Mouse (Mus musculus): ENCODE results near the gene Olfr316. TPM values are rescaled to one million over a fixed set of nuclear protein-coding genes. Genes with fewer than 3 reads are reported as not detected.
"Not testable (repeated sequence)": the region's sequence is repeated elsewhere in the genome, so short reads cannot be mapped to it uniquely, and the experiment has no call there.

Olfr316 gene
- polyA plus RNA-seq (2012; rRNA removed): not detected in 2 replicates

DNA sequence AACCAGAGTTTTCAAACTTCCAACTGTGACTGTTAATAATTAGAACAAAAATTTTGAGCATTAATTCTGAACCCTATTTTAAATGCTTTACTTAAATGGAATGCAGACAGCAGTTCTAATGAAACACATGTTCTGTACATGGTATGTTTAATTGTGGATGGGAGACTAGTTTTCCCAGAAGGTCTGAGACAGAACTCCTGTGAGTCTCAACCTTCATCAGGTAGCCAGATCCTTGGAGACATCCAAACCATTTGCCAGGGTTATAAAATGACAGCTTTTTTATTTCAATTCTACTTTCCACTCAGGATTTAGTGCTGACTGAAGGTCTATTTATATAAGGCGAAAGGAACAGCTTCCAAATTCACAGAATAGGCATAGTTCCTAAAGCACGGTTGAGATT, at the start of gene Olfr316:
Gene Olfr316 (plus strand): TSS at position 301 of the 400 bp plus-strand sequence.
- no peak for DNase-seq (ENCODE audit: low read depth)

DNA sequence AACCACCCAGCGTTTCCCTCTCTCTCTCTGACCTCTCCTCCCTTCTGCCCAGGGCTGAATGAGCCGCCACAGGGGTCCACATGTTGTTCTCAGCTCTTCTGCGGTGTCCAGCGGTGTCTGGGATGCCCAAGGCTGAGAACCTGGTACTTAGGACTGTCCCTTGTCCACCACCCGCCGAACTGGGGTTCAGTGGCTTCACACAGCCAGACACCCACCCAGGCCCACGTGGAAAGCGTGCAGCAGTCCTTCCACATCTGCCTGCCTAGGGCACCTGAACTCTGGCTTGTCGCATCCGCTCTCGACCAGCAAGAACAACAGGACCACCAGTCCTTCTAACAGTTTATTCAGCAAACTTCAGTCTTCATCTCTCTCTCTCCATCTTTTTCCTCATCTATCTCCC, 43.4 kb upstream of the Olfr316 start:
- DNase-seq (ENCODE audit: low read depth): no peak

DNA sequence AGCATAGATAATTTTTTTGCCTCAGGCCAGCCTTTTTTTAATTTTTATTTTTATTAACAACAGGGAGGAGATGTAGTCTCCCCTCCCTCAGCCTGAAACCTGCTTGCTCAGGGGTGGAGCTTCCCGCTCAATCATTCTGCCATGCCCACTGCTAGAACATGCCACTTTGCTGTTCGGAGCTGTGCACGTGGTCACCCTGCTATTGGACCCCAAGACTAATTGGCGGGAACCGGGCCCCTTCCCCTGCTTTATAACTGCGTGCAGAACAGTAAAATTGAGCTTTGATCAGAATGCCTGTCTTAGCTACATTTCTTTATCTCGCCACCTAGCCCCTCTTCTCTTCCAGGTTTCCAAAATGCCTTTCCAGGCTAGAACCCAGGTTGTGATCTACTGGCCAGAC, 34.8 kb upstream of the Olfr316 start:
- not testable (repeated sequence) for DNase-seq (ENCODE audit: low read depth)

DNA sequence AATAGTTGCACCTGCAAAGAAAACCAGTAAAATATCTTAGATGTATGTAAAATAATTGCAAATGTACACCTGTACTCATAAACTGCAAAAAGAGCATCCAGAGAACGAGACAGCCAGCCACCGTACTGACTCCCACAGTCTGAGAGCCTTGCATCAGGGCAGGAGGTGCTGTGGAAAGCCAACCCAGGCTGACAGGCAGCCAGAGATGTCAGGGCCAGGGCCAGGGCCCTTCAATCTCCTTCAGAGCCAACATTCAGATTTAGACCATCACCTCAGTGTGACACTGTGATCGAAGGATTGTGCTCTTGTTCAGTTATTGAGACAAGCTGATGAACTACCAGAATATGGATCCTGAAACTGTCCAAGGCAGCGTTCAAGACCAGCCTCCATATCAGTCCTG, 32.8 kb upstream of the Olfr316 start:
- no peak for DNase-seq (ENCODE audit: low read depth)

DNA sequence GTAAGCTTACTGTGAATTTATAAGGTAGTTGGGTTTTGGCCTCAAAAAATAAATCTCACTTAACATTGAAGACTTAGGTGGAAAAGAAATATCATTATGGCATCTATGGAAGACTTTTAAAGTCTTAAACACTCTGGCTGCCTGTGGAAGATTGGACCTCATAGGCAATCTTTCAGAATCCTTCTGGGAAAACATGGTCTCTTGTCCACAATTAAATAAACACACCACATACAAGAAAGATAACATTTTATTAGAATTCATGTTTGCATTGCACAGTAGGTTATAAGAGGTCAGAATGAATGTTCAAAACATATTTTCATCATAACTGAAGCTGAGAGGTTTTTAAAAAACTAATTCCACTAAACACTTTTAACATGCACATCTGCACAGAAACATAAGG, 28.6 kb upstream of the Olfr316 start, which contains the start of gene Olfr318:
Gene Olfr318 (minus strand): TSS at position 101 of the 400 bp plus-strand sequence.
- DNase-seq (ENCODE audit: low read depth): no peak

DNA sequence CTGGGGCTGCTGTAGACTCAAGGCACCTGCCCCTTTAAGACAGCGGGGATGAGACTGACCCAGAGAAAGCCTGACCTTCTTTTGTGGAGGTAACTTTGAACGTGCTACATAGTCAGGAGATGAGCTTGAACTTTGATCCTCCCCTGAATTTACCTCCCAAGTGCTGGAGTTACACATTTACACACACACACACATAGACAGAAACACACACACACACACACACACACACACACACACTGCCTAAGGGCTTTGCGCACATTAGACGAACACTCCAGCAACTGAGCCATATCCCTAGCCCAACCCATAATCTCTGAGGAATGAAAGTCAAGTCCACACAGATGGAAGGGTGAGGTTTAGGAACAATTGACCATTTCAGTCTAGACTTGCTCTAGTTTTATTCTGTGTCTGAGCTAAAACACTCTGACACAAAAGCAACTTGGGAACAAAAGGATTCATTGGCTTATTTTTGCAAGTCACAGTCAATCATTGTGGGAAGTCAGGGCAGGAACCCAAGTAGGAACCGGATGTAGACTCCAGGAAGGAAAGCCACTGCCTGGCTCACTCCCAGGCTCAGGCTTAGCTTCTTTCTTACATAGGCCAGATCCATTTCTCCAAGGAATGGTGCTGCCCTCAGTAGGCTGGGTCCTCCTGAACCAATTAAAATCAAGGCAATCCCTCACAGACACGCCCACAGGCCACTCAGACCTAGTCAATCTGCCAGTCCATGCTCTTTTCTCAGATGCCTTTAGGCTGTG, 24.5 kb upstream of the Olfr316 start:
- DNase-seq (ENCODE audit: low read depth): not testable (repeated sequence)

DNA sequence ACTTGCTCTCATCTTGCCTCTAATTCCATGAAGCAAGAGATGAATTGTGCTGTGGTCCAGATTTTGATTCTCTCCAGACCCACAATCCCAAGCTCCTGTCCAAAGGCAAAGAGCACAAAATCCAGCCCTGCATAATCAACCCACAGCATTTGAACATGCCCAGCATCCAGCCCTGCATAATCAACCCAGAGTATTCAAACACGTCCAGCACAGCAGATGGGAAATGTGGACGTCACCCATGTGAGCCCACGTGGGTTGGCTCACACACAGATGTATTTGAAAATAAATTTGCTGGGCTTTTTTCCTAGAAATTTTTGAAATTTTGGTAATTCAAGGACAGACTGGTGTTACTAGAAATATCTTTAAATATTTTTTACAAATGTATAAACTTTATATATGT, 19.2 kb upstream of the Olfr316 start:
- no peak for DNase-seq (ENCODE audit: low read depth)

DNA sequence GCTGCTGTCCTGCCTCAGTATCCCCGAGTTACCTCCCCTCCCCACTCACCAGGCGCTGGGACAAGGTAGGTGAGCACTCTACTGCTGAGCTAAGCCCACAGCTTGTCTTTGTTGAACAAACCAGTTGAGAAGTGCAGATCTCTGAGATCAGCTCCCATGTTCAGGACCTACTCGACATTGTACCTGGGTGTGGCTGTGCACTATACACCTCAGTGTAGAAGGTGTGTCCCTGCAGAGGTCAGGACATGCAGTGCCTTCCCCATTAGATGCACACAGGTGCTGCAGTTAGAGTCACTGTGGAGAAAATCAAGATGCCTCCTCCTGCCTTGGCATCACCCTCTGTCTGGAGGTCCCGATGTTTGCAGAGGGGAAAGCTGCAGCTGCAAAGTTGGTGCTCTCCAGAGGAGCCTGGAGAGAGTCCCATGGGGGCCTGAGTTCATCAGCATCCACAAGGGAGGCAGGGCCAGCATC, 13.7 kb upstream of the Olfr316 start, which contains the start of gene Olfr317:
Gene Olfr317 (minus strand): TSS at position 421 of the 471 bp plus-strand sequence.
- DNase-seq (ENCODE audit: low read depth): no peak

DNA sequence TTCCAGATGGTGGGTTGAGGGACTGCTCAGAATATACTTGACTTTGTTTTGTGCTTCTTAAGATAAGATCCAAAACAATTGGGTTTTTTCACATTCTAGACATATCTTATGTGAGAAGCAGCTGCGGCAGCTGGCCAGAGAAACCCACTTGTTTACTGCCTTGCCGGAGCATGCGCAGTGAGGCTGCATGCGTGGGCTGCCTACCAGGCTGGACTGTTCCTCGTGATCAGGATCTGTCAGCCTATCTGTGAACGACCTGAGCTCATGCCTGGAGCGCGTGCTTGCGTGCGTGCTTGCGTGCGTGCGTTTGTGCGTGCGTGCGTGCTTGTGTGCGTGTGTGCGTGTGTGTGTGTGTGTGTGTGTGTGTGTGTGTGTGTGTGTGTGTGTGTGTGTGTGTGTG, 1.4 kb upstream of the Olfr316 start:
- DNase-seq (ENCODE audit: low read depth): not testable (repeated sequence)

DNA sequence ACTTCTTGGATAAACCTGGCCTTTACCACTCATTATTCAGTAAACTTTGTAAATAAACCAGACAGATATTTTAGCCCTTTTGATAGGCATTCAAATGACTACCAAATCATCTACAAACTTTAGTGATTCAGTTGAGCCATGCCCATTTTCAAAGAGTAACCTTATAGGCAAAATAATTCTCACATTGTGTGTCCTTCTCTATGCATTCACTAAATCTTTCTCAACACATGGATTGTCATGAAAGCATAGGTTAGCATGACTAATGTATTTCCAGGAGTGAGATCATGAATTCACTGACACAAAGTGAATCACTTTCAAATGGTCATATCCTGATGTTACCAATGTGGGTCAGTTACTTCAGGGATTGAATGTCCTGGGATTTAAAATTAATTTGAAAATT, 20.4 kb downstream of the Olfr316 start, which contains the start of gene Olfr315:
Gene Olfr315 (plus strand): TSS at position 301 of the 400 bp plus-strand sequence.
- no peak for DNase-seq (ENCODE audit: low read depth)

DNA sequence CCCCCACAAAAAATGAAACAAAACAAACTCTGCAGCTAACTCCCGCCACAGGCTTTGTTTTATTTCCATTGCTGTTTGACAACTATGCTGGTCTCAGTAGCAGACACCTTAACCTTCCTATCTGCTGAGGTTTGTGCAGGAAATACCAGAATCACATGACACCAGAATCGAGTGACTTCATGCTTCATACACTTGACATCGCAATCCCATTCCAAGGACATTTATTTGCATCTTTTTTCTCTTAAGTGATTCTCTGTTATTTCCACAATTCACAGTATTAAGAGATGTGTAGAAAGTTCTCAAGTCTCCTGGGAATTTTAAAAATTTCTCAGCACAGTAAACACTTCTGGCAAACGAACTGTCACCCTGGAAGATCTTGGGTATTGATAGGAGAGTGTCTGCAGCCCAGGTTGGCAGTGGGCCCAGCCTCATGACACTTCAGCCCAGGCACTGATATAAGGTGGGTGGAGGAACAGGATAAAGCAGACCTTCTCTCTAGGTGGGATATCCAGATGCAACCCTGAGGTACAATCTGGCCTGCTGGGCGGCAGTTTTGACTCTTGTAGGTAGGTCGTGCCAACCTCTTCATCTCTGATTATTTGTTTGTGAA, 30.1 kb downstream of the Olfr316 start, which contains the start of gene Olfr314:
Gene Olfr314 (plus strand): TSS at position 473 of the 610 bp plus-strand sequence.
- no peak for DNase-seq (ENCODE audit: low read depth)

DNA sequence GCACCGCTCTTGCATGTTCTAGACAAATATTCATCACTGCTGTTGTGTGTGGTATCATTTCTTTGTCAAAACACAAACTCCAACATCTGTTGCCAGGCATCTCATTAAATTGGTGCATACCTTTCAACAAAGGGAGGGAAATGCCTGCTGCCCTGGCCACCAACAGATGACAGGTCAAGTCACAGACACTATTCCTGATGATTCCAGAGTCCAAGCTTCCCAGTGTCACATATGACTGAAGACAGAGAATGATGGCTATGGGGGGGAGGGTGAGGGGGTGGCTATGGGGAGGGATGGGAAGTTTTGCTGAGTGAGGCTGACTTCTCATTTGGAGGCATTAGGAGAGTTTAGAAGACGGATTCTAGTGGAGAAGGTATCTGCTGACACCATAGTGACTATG, 31.6 kb downstream of the Olfr316 start:
- no peak for DNase-seq (ENCODE audit: low read depth)

DNA sequence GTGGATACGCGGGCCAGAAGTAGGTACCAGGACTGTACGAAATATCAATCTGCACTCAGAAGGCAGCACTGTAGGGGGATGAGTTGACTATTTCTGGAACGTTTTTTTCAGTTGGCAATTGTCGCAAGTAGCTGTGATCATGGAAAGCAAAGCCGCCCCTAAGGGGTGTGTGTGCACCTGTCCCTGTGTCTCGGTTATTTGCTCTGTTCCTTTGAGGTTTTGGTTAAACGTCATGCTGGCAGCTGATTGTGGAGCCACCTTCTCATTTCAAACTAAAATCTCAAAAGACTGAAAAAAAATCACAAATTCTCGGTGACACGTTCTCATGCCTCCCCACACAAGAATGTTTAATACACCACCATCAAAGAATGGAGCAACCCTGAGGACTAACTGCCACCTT, 35.1 kb downstream of the Olfr316 start:
- DNase-seq (ENCODE audit: low read depth): no peak

DNA sequence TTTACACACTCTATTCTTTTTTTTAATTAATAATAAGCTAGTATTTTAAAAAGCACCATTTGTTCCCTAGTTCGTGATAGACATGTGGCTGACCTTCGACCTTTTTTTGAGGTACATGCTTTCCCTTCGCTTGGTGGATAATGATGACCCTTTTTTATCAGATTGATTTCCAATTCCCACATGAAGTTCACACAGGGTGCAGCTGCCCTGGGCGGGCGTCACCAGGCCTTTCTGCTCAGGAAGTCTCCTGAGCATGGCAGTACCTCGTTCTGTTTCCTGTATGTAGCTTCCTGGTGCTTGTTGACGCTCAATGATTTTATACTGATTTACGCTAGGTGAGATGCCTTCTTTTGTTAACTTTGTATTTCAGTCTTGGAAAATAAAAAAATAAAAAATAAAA, 35.8 kb downstream of the Olfr316 start:
- DNase-seq (ENCODE audit: low read depth): no peak

DNA sequence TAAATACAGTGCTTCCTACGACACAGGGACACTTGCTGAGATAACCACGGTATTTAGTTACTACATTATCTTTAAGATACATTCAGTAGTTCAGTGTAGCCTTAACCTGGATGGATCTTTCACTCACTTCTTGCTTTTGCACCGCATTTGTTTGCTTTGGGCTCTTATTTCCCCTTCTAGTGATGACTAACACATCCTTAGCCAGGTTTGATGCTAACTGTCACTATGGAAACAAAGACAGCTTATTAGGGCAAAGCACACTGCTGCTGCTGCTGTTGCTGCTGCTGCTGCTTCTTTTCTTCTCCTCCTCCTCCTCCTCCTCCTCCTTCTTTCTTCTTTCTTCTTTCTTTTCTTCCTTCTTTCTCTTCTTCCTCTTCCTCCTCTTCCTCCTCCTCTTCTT, 37.0 kb downstream of the Olfr316 start:
- DNase-seq (ENCODE audit: low read depth): no peak

DNA sequence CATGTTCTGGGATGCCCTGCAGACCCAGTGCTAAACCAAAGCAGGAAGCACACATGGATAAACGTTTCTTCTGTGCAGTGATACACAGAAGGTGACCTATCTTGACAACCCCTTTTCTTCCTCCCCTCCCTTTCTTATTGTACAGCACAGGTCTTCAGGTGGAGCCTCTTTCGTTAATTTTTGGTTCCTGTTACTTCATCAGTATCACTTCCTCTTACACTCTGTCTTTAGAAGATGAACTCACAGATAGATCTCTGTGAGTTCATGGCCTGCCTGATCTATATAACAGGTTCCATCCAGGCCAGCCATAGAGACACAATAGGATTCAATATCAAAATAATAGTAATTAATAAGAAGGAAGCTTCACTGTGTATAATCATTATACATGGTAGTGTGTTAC, 37.5 kb downstream of the Olfr316 start:
- no peak for DNase-seq (ENCODE audit: low read depth)

DNA sequence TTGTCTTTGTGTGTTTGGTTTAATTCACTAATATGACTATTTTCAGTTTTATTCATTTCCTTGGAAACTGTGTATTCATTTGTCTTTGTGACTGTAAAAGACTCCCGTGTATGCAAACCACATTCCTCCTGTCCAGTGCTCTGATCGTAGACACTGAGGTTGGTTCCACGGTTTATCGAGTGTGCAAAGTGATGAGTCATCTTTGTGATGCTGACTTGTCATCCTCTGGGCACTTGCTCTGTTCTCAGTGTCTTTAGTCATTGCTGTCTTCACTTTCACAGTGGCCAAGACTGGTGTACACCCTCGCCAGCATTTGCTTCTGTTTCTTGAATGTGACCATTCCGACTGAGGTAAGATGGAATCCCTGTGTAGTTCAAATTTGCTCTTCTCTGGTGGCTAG, 38.1 kb downstream of the Olfr316 start:
- no peak for DNase-seq (ENCODE audit: low read depth)

DNA sequence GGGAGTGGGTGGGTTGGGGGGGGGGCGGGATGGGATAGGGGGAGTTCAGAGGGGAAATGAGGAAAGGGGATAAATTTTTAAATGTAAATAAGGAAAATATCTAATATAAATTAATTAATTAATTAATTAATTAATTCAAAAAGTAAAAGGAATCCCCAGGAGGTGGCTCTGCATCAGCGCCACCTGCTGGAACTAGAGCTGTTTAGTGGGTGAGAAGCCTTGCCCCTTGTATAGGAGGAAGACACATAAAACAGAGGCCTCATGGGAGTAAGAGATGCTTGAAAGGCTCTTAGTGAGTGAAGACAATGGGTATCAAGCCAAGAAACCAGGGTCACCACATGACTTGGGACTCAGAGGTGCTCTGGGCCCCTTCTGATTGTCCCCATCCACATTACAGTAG, 43.3 kb downstream of the Olfr316 start:
- no peak for DNase-seq (ENCODE audit: low read depth)

DNA sequence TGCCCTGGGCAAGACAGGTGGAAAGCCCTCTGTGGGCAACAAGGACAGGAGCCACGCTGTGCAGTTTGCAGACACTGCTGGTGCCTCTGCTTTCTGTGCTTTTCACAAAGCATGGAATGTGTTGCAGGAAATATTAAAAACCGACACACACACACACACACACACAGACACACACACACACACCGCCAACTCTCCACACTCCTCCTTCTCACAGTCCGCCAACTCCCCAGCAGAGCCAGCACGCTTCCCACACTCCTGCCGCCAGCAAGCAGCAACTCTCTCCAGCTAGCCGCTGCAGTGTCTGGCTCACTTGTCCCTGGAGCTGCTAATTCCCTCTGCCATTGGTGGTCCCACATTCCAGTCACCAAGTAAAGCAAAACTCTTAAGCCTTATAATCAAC, 44.3 kb downstream of the Olfr316 start:
- DNase-seq (ENCODE audit: low read depth): no peak

DNA sequence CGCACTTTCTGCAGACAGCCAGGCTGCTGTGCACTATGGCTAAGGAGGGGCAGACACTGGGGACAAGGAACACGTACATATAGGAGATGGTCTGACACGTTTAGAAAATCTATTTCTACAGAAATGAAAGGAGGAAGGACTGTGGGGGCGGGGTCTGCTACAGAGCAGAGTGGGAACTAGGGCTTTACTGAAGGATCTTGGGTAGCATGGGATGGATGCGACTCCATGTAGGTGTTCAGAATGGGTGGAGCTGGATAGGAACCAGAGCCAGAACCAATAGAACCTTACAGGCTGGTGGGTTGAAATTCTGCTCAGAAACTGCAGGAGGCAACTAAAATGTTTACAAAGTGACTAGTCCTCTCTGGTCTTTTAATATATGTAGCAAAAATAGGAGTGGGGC, 47.2 kb downstream of the Olfr316 start:
- no peak for DNase-seq (ENCODE audit: low read depth)

DNA sequence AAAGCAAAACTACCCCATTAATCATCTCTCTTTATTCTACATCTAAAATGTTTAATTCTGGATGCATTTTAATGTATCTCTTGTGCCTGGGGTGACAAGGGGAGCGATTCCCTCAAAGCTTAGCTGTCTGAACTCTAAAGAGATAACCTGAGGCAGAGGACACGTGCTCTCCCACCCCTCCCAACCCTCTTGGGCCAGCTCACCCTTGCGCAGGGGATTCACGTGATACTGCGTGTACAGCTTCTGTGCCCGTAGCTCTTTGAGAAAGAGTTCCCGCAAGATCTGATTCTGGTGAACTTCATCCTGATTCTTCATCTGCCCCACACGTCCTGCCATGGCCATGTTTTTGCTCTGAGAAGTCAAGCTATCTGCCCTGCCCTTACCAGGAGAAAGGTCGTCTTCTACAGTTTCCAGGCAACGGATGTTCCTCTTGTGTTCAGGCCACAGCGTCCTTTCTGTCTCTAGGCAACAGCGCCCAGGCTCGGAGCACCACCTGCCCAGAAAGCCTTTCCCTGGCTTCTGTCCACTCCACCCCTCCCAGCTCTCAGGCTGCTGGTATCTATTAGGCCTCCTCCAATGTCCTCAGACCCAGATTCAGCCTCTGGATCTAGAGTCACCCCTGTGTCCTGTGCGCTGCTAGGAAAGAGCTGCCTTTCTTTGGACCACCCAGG, 49.2 kb downstream of the Olfr316 start, which contains the start of gene Fam183b:
Gene Fam183b (minus strand): TSS at position 403 of the 671 bp plus-strand sequence.
- DNase-seq (ENCODE audit: low read depth): no peak

DNA sequence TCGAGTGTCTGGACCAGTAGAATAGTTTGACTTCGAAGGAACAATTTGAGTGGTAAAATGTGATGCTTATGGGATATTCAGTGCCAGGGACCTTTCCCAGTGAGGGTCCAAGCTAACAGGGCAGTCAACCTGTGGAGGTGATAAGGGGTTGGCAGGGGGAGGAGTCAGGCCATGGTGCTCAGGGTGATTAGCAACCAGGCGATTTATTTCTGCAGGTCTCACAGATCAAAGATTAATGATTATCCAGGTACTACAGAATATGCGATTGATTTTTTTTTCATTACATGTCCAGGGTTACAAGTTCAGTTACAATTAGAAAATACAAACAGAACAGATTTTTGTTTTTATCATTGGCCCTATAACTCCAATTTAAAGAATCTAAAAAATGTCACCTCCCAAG, 51.3 kb downstream of the Olfr316 start:
- no peak for DNase-seq (ENCODE audit: low read depth)

Data from gonadal fat pad, adult 2 months (tissue).